Mouse (Mus musculus) limb, embryonic 14.5 days (tissue): Measurements from ENCODE around the gene Pole. TPM values are rescaled to one million over a fixed set of nuclear protein-coding genes. Genes with fewer than 3 reads are reported as not detected.

ENCODE experiments used
- ATAC-seq: fragments of 200-750 bp; cut with Nextera tagmentation; 2 replicates; pipeline ENCODE4 v1.8.0; 2017; ENCODE audit warnings: low read depth, moderate number of reproducible peaks, moderate TSS enrichment; ENCODE audit not compliant: low FRiP score
- DNase-seq: peaks from one replicate; pipeline ENCODE4 v3.0.0-alpha.2; 2015; ENCODE audit warnings: low spot score
- H3K27ac ChIP-seq: fragments of 300-500 bp; sonication (generic); replicated peaks from 2 replicates; pipeline ENCODE4 v1.5.1; 2014; ENCODE audit warnings: low read depth, mild to moderate bottlenecking, low read length, moderate library complexity, mixed read lengths
- H3K27me3 ChIP-seq: fragments of 300-500 bp; sonication (generic); 2 replicates; pipeline ENCODE4 v1.6.1; 2014; ENCODE audit warnings: low read length, mixed read lengths; ENCODE audit not compliant: control insufficient read depth, insufficient read depth
- H3K36me3 ChIP-seq: fragments of 300-500 bp; sonication (generic); 2 replicates; pipeline ENCODE4 v1.6.1; 2014; ENCODE audit warnings: mild to moderate bottlenecking, low read length, moderate library complexity, mixed read lengths; ENCODE audit not compliant: control insufficient read depth, insufficient read depth
- H3K4me1 ChIP-seq: fragments of 300-500 bp; sonication (generic); 2 replicates; pipeline ENCODE4 v1.6.1; 2014; ENCODE audit warnings: antibody characterized with exemption, low read length, mixed read lengths; ENCODE audit not compliant: control insufficient read depth, insufficient read depth
- H3K4me2 ChIP-seq: fragments of 300-500 bp; sonication (generic); replicated peaks from 2 replicates; pipeline ENCODE4 v1.6.1; 2014; ENCODE audit warnings: low read depth, mild to moderate bottlenecking, low read length, moderate library complexity; ENCODE audit not compliant: severe bottlenecking
- H3K4me3 ChIP-seq: fragments of 300-500 bp; sonication (generic); replicated peaks from 2 replicates; pipeline ENCODE4 v1.5.1; 2014; ENCODE audit warnings: low read length
- H3K9ac ChIP-seq: fragments of 300-500 bp; sonication (generic); 2 replicates; pipeline ENCODE4 v1.6.1; 2014; ENCODE audit warnings: mild to moderate bottlenecking, low read depth, low read length, moderate library complexity; ENCODE audit not compliant: severe bottlenecking
- H3K9me3 ChIP-seq: fragments of 300-500 bp; sonication (generic); 2 replicates; pipeline ENCODE4 v1.6.1; 2016; ENCODE audit warnings: low read length; ENCODE audit not compliant: control insufficient read depth
- POLR2A ChIP-seq: fragments of 200-500 bp; IDR thresholded peaks from 2 replicates; pipeline ENCODE4 v1.8.0; 2012; ENCODE audit warnings: inconsistent platforms, mild to moderate bottlenecking, moderate library complexity, borderline replicate concordance; ENCODE audit not compliant: insufficient read depth, insufficient read length; ENCODE audit errors: extremely low read depth
- whole genome bisulfite sequencing: fragments of 180-500 bp; shearing (Covaris S2); extraction: QIAGEN DNeasy Blood & Tissue Kit; methylation state at CpG from one replicate; pipeline ENCODE4 v1.1.7; 2014; 5-methylcytosine and 5-hydroxymethylcytosine counted together
- polyA plus RNA-seq, 2 experiments: library from polyadenylated mRNA; depleted of rRNA in 1 of 2; stranded (reverse) in 1 of 2; unstranded in 1 of 2; fragments of >200 nt; fragmentation: Nextera tagmentation in 1 of 2; extraction: Ambion mirVana in 1 of 2; gene quantifications; 2 replicates each; pipeline versions ENCODE4 v1.2.1 to v1.2.3; 2012 to 2014

The Pole gene
- polyA plus RNA-seq, 2 experiments, result 24.3 to 34.1 TPM

DNA sequence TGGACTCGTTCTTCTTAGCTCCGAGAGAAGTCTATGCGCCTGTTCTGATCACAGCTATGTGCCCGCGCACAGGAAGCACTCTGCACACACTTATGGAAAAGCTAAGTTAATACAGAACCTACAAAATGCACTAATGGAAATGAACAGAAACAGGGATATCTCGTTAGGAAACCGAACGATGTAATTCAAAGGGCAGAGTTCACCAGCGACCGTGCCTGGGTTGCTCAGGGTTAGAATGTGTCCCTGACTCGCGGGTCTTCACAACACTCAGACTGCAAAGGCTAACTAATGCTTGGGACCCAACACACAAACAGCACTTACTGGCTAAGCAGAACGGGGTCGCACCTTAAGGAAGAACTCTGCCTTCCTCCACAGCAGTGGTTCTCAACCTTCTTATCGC, 950 bp upstream of the Pole start:
- Histone ChIP-seq H3K4me3 (peak overlapping the region; percentile 66), H3K4me1 (peaks cover 5% of the 10 kb centered on the region; the same call in 1 of the 2 replicates), H3K27ac (no peak overlapping the region), H3K4me2 (peak overlapping the region; percentile 81), H3K36me3 (peaks cover 4% of the 10 kb centered on the region), H3K27me3 (peaks cover 17% of the 10 kb centered on the region), H3K9me3 (no peaks in the 10 kb centered on the region), H3K9ac (0 out of 2 replicates have a peak overlapping the region, but pooled peaks have one; percentile 81)
- no peak for DNase-seq
- no peak for TF ChIP-seq POLR2A
- no peak for ATAC-seq
- WGBS, result 11% methylated on average over 15 of the region's 15 CpGs

DNA sequence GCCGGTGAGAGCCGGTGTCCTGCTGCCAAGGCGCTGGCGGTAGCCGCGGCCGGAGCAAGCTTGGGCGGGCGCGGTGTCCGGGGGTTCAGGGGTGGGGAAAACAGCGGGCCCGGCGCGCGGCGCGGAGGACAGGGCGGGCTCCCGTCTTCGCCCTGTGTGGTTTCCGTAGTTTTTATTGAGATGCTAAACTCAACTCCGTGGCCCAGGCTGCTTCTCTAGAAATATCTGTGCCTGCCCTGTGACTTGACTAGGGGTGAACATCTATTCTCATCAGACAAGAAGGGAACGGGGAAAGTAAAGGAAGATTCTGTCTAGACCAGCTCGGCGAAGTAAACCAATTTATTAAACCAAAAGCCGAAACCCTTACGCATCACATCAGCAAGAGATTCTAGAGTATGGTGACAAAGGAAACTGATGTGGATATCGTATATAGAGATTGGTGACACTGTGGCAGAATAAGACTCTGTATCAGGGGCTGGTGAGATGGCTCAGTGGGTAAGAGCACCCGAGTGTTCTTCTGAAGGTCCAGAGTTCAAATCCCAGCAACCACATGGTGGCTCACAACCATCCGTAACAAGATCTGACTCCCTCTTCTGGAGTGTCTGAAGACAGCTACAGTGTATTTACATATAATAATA, 459 bp downstream of the Pole start:
- Histone ChIP-seq H3K9me3 (no peaks in the 10 kb centered on the region), H3K4me1 (peaks cover 5% of the 10 kb centered on the region; the same call in 1 of the 2 replicates), H3K36me3 (peaks cover 4% of the 10 kb centered on the region), H3K27ac (no peak overlapping the region), H3K9ac (peak overlapping the region; percentile 81), H3K4me3 (peak overlapping the region; percentile 66), H3K27me3 (peaks cover 17% of the 10 kb centered on the region), H3K4me2 (peak overlapping the region; percentile 81)
- DNase-seq (no peak), ATAC-seq (peak; percentile 79)
- no peak for TF ChIP-seq POLR2A
- 3% methylated on average over 27 of the region's 31 CpGs for WGBS

DNA sequence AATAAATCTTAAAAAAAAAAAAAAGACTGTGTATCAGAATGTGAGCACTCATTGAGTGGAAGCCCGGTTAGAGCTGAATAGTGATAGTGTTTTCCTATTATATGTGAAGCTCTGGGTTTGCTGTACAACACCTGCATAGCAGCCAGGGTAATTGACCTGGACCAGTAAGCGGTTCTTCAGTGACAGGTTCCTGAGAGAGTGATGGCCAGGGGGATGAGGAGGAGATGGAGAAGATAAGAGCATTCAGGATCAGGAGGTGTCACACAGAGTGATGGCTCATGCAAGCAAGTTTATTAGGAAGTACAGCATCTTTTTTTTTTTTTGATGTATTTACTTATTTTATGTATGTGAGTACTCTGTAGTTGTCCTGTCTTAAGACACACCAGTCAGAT, 974 bp downstream of the Pole start:
- H3K36me3 ChIP-seq, result peaks cover 9% of the 10 kb centered on the region
- no peak for DNase-seq
- H3K9me3 ChIP-seq, result no peaks in the 10 kb centered on the region
- no peak for ATAC-seq
- H3K4me2 ChIP-seq, result peak overlapping the region; percentile 81
- TF ChIP-seq POLR2A, result no peak
- H3K9ac ChIP-seq, result peak overlapping the region; percentile 81; the same call in 1 of the 2 replicates
- H3K27me3 ChIP-seq, result peaks cover 17% of the 10 kb centered on the region
- H3K27ac ChIP-seq, result no peak overlapping the region
- H3K4me3 ChIP-seq, result peak overlapping the region; percentile 66
- H3K4me1 ChIP-seq, result peaks cover 5% of the 10 kb centered on the region; the same call in 1 of the 2 replicates
- WGBS, result 72% methylated on average over 2 of the region's 2 CpGs

DNA sequence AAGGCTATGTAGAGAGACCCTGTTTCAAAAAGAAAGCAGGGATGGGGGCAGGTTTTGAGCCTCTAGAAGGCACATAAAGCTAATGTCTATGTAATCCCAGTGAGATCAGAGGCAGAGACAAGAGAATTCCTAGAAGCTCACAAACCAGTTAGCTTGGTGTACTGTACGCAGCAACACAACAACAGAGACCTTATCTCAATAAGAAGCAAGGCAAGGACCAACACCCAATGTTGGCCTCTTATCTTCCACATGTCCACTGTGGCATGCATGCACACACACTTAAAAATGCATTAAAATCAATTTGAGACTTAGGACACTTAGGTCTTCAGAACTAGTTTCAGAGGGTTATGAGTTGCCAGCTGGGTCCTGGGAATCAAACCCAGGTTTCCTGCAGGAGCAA, 5.5 kb downstream of the Pole start:
- ATAC-seq, result no peak
- no peak for DNase-seq
- Histone ChIP-seq H3K4me2 (no peak overlapping the region), H3K4me3 (no peak overlapping the region), H3K9me3 (no peaks in the 10 kb centered on the region), H3K27me3 (no peaks in the 10 kb centered on the region), H3K4me1 (0 out of 2 replicates have a peak, but pooled peaks cover 2% of the 10 kb centered on the region), H3K27ac (no peak overlapping the region), H3K36me3 (peaks cover 40% of the 10 kb centered on the region), H3K9ac (no peak overlapping the region)
- TF ChIP-seq POLR2A, result no peak
- 80% methylated on average over 1 of the region's 1 CpGs for WGBS

DNA sequence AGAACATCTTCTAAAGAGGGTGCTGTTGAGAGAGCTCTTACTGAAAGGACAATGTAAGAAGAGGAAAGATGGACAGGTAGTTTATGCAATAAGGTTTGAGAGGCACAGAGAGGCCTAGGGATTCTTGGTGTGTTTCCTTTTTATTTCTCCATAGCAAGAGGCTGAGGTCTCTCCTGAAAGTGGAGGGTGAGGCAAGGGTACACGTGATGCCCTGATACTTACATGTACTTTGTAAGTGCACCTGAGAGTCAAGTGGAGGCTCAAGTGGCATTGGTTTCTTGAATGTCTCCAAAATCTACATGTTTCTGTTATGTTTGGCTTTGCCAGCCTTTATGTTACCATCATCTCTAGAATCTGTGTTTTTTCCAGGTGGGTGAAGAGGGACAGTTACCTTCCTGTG, 10.5 kb downstream of the Pole start:
- H3K4me3 ChIP-seq, result no peak overlapping the region
- TF ChIP-seq POLR2A, result no peak
- no peak overlapping the region for H3K9ac ChIP-seq
- H3K4me2 ChIP-seq, result no peak overlapping the region
- no peaks in the 10 kb centered on the region for H3K4me1 ChIP-seq
- 85% methylated on average over 1 of the region's 1 CpGs for WGBS
- ATAC-seq (no peak), DNase-seq (no peak)
- H3K27ac ChIP-seq, result no peak overlapping the region
- H3K9me3 ChIP-seq, result no peaks in the 10 kb centered on the region
- peaks cover 71% of the 10 kb centered on the region for H3K36me3 ChIP-seq
- no peaks in the 10 kb centered on the region for H3K27me3 ChIP-seq
